Mouse (Mus musculus) layer of hippocampus, postnatal 10 days (tissue): Measurements from ENCODE around the gene Kpna2. TPM values are rescaled to one million over a fixed set of nuclear protein-coding genes. Genes with fewer than 3 reads are reported as not detected.
"Not testable (repeated sequence)": the region's sequence is repeated elsewhere in the genome, so short reads cannot be mapped to it uniquely, and the experiment has no call there.

ENCODE experiments used
- DNase-seq, 2 experiments: peaks; one replicate each; pipeline ENCODE4 v3.0.0; 2021; ENCODE audit warnings: low spot score in 2 of 2
- total RNA-seq, 2 experiments: library from RNA; stranded (reverse); gene quantifications; 2 replicates each; pipeline ENCODE4 v1.2.3; 2021

The Kpna2 gene
- total RNA-seq, 2 experiments from 2014 or later, result 47.2 to 47.7 TPM

- DNase-seq, result not testable (repeated sequence)
Observed at GRCm38 (mm10) chr11:106985979-106986604, 13.2 kb downstream of the Kpna2 start.

DNA sequence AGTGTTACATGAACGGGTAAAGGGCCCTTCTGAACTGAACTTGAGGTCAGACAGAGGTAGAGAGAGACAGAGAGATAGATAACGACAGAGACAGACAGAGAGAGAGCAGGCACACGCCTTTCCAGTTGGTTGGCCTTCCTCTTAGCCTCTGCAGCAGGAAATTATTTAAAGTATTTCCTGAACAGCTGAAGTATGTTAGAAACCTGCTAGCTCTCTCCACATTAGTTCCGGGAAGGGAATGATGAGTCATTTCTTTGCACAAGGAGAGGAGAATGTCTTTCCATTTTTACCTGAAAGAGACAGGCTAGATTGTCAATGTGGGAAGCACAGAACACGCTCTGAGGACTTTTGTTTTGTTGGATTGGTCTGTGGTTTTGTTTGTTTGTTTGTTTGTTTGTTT lies 17.0 kb downstream of the Kpna2 start:
- DNase-seq, result no peak

- no peak for DNase-seq
Observed at GRCm38 (mm10) chr11:106981787-106982186, 17.6 kb downstream of the Kpna2 start.

GRCm38 (mm10) chr11:106980455-106980854 lies 18.9 kb downstream of the Kpna2 start:
- DNase-seq, result peak; percentile 48 to 66

- no peak for DNase-seq
Observed at GRCm38 (mm10) chr11:106976194-106976593, 23.1 kb downstream of the Kpna2 start.

DNA sequence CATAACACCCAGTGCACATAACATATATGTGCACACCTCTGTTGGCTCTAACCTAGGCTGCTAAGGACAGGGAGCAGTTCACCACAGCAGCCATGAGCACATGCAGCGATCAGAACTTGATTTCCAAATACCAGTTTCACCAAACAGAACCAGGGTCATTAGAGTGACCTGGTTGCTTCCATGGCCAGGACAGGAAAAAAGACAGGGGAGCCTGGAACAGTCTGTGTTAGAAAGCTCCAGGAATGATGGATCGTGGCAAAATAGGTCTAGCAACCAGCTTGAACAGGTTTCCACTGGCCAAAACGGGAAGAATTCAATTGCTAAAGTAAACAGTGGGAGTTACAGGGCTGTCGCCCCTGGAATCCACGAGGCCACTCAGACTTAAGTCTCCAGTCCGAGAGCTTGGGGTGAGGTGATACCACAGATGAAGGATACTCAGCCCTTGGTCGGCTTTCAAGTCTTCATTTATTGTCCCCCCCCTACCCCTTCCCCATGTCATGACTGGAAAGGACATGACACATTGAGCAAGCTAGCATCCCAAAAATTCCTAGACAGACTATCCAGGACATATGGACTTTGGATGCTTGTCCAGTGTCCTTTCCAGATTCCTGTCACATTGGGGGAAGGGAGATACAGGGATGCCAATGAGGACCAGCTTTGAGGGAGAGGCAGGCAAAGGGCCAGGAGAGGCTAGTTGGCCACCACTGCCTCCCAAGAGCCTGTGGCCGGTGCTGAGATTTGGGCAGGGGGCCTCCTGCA lies 23.7 kb downstream of the Kpna2 start:
- no peak for DNase-seq

DNA sequence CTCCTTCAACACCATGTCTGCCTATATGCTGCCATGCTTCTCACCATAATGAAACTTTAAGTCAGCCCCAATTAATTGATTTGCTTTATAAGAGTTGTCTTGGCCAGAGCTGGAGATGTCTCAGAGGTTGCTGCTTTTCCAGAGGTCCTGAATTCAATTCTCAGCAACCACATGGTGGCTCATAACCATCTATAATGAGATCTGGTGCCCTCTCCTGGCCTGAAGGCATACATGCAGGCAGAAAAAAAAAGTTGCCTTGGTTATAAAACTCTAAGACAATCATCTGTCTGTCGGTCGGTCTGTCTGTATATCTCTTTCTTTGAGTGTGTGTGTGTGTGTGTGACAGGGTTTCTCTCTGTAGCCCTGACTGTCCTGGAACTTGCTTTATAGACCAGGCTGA lies 24.9 kb downstream of the Kpna2 start:
- no peak for DNase-seq

DNA sequence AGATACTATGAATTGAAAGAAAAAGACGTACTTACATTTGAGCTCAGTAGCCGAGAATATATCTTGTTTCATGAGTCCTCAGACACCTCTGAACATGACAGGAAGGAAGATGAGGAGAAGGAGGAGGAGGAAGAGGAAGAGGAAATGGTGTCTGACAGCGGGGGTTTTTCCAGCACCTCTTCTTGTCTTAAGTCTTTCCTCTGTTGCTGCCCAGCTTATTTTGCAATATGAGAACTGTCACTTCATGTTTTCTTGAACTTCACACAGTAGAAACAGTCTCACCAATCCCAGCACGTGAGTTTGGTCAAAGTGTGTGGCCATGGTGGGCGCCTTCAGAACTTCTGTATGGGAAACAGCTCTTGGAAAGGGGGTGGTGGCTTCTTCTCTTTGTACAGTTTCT lies 26.3 kb downstream of the Kpna2 start:
- no peak for DNase-seq

DNA sequence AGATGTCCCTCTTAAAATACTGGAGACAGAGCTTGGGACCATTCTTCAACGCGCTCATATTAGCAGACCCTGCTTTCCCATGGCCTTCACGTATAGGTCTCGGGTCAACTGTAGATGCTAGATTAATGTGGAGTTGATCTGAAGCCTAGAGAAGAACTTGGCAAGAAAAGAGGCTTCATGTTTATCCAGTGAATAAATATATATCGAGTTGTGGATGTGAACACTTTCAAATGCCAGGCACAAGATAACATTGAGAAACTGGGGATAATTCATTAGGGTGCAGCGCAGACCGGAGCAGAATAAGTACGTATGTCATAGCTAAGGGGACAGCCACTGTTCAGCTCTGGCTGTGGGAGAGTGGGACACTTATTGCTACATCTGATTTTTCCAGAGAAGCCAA lies 29.5 kb downstream of the Kpna2 start:
- DNase-seq, result no peak

GRCm38 (mm10) chr11:106967630-106968029 lies 31.7 kb downstream of the Kpna2 start:
- DNase-seq, result no peak

DNA sequence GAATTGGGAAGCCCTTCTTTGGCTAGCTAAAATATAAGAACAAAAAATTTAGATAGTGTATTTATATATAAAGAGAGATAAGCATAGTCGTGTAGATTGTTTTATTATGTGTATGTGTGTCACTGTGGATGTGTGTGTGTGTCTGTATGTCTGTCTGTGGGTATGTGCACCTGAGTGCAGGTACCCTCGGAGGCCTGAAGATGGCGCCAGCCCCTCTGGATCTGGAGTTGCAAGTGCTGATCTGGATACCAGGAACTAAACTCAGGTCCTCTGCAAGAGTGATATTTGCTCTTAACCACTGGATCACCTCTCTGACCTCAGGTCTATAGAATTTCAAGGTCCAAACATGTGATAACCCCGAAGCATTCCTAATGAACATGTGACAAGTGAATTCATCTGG lies 33.5 kb downstream of the Kpna2 start:
- DNase-seq, result no peak

- no peak for DNase-seq
Observed at GRCm38 (mm10) chr11:106962310-106962709, 37.0 kb downstream of the Kpna2 start.

DNA sequence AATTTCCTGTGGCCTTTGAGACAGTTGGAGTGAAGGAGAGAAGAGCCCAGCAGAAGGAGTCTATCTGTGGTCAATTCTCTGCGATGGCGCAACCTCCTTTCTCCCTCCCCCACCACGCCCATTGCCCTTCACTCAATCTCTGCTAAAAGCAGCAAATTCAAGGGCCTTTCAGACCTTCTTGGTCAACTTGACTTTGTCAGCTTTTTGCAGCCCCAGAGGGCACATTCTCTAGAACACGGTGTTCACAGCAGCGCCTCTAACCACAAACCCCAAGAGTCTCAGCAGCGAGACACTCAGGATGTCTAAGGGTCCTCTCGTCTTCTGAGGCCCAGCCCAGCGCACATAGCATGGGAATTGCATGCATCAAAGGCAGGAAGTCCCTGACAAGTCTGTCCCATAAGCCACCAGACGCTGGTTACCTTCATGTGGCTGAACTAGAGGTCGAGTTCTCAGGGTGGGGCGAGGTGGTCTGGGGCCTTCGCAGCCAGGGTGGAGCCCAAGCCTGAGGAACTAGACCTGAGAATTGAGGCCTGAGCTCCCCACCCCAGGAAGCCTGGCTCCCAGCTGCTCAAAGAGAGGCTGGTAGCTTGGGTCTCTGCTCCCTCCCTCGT lies 37.8 kb downstream of the Kpna2 start:
- no peak for DNase-seq

- DNase-seq, result no peak
Observed at GRCm38 (mm10) chr11:106959121-106959520, 40.2 kb downstream of the Kpna2 start.

DNA sequence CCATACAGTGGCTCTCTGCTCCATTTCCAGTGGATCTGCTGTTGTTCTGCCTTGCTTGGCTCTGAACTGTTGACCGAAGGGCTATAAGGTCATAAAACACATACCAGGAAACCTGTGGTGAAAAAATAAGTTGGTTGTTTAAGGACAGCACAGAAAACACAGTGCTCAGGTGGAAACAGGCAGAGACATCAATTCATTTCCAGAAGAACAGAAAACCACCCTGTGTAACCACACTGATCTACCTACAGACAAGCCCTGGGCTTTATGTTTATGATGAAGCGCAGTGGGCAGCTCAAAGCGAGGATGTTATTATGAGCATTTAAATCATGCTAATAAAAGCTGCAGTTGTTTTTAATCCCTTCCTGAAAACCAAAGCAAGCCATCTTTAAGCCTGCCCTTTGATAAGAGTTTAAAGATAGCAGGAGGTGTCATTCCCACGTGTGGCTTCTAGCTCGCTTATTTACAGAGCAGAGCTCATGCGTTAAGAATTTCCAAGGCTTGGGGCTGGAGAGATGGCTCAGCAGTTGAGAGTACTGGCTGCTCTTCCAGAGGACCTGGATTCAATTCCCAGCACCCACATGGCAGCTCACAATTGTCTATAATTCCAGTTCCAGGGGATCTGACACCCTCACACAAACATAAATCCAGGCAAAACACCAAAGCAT lies 40.8 kb downstream of the Kpna2 start:
- DNase-seq, result no peak

- peak; percentile 26 to 33 for DNase-seq
Observed at GRCm38 (mm10) chr11:106957271-106957980, 41.9 kb downstream of the Kpna2 start.

GRCm38 (mm10) chr11:106954566-106954965 lies 44.8 kb downstream of the Kpna2 start:
- no peak for DNase-seq

- DNase-seq, result no peak
Observed at GRCm38 (mm10) chr11:106954116-106954515, 45.2 kb downstream of the Kpna2 start.
